Mouse (Mus musculus): ENCODE data around the gene Ccl17. TPM values are rescaled to one million over a fixed set of nuclear protein-coding genes. Genes with fewer than 3 reads are reported as not detected.

Gene Ccl17
- polyA plus RNA-seq, 1 experiment, result 0.94 TPM

- Histone ChIP-seq H3K4me3 (ENCODE audit: low read depth, low read length) (no peak overlapping the region), H3K27ac (ENCODE audit: insufficient read depth, low read depth, low read length) (peak overlapping the region; percentile 84), H3K36me3 (ENCODE audit: control insufficient read depth, insufficient read depth, low read length) (no peaks in the 10 kb centered on the region), H3K27me3 (ENCODE audit: control insufficient read depth, insufficient read depth, low read length) (no peaks in the 10 kb centered on the region), H3K4me1 (ENCODE audit: control insufficient read depth, insufficient read depth, insufficient read length, low read length) (peaks cover 34% of the 10 kb centered on the region)
- no peak for TF ChIP-seq POLR2A (IDR thresholded peaks at IDR 0.05; ENCODE audit: low read depth, low read length)
- no peak for TF ChIP-seq CTCF (IDR thresholded peaks at IDR 0.05; ENCODE audit: extremely low read depth, insufficient read length, insufficient replicate concordance, low read depth, low read length)
- WGBS, result 73% methylated on average over 10 of the region's 10 CpGs
Measured at GRCm38 (mm10) chr8:94789256-94789955, 20.8 kb upstream of the Ccl17 start.

- no peak overlapping the region for H3K4me3 ChIP-seq (ENCODE audit: low read depth, low read length)
- H3K27me3 ChIP-seq (ENCODE audit: control insufficient read depth, insufficient read depth, low read length), result no peaks in the 10 kb centered on the region
- H3K36me3 ChIP-seq (ENCODE audit: control insufficient read depth, insufficient read depth, low read length), result no peaks in the 10 kb centered on the region
- no peak overlapping the region for H3K27ac ChIP-seq (ENCODE audit: insufficient read depth, low read depth, low read length)
- H3K4me1 ChIP-seq (ENCODE audit: control insufficient read depth, insufficient read depth, insufficient read length, low read length), result peaks cover 6% of the 10 kb centered on the region; the same call in 1 of the 2 replicates
- TF ChIP-seq CTCF (IDR thresholded peaks at IDR 0.05; ENCODE audit: extremely low read depth, insufficient read length, insufficient replicate concordance, low read depth, low read length) (no peak), POLR2A (IDR thresholded peaks at IDR 0.05; ENCODE audit: low read depth, low read length) (no peak)
- WGBS, result 94% methylated on average over 4 of the region's 4 CpGs
Measured at GRCm38 (mm10) chr8:94794368-94794767, 15.9 kb upstream of the Ccl17 start.

- 89% methylated on average over 2 of the region's 2 CpGs for WGBS
- peaks cover 4% of the 10 kb centered on the region; the same call in 1 of the 2 replicates for H3K4me1 ChIP-seq (ENCODE audit: control insufficient read depth, insufficient read depth, insufficient read length, low read length)
- H3K27ac ChIP-seq (ENCODE audit: insufficient read depth, low read depth, low read length), result no peak overlapping the region
- TF ChIP-seq CTCF (IDR thresholded peaks at IDR 0.05; ENCODE audit: extremely low read depth, insufficient read length, insufficient replicate concordance, low read depth, low read length) (no peak), POLR2A (IDR thresholded peaks at IDR 0.05; ENCODE audit: low read depth, low read length) (no peak)
- H3K4me3 ChIP-seq (ENCODE audit: low read depth, low read length), result no peak overlapping the region
- no peaks in the 10 kb centered on the region for H3K27me3 ChIP-seq (ENCODE audit: control insufficient read depth, insufficient read depth, low read length)
- no peaks in the 10 kb centered on the region for H3K36me3 ChIP-seq (ENCODE audit: control insufficient read depth, insufficient read depth, low read length)
Measured at GRCm38 (mm10) chr8:94794782-94795181, 15.5 kb upstream of the Ccl17 start.

- H3K27me3 ChIP-seq (ENCODE audit: control insufficient read depth, insufficient read depth, low read length), result no peaks in the 10 kb centered on the region
- H3K27ac ChIP-seq (ENCODE audit: insufficient read depth, low read depth, low read length), result no peak overlapping the region
- TF ChIP-seq POLR2A (IDR thresholded peaks at IDR 0.05; ENCODE audit: low read depth, low read length), result no peak
- TF ChIP-seq CTCF (IDR thresholded peaks at IDR 0.05; ENCODE audit: extremely low read depth, insufficient read length, insufficient replicate concordance, low read depth, low read length), result no peak
- H3K36me3 ChIP-seq (ENCODE audit: control insufficient read depth, insufficient read depth, low read length), result no peaks in the 10 kb centered on the region
- WGBS, result 52% methylated on average over 7 of the region's 7 CpGs
- peaks cover 7% of the 10 kb centered on the region for H3K4me1 ChIP-seq (ENCODE audit: control insufficient read depth, insufficient read depth, insufficient read length, low read length)
- H3K4me3 ChIP-seq (ENCODE audit: low read depth, low read length), result no peak overlapping the region
Measured at GRCm38 (mm10) chr8:94800278-94800968, 9.8 kb upstream of the Ccl17 start.

- WGBS, result 32% methylated on average over 14 of the region's 14 CpGs
- Histone ChIP-seq H3K4me3 (ENCODE audit: low read depth, low read length) (no peak overlapping the region), H3K36me3 (ENCODE audit: control insufficient read depth, insufficient read depth, low read length) (no peaks in the 10 kb centered on the region), H3K27me3 (ENCODE audit: control insufficient read depth, insufficient read depth, low read length) (no peaks in the 10 kb centered on the region), H3K4me1 (ENCODE audit: control insufficient read depth, insufficient read depth, insufficient read length, low read length) (peaks cover 7% of the 10 kb centered on the region), H3K27ac (ENCODE audit: insufficient read depth, low read depth, low read length) (no peak overlapping the region)
- TF ChIP-seq POLR2A (IDR thresholded peaks at IDR 0.05; ENCODE audit: low read depth, low read length) (no peak), CTCF (IDR thresholded peaks at IDR 0.05; ENCODE audit: extremely low read depth, insufficient read length, insufficient replicate concordance, low read depth, low read length) (peak; percentile 47; the same call in 1 of the 2 replicates)
Measured at GRCm38 (mm10) chr8:94801293-94802095, 8.8 kb upstream of the Ccl17 start.

GRCm38 (mm10) chr8:94802375-94802774 lies 7.9 kb upstream of the Ccl17 start:
- H3K4me3 ChIP-seq (ENCODE audit: low read depth, low read length), result no peak overlapping the region
- no peaks in the 10 kb centered on the region for H3K36me3 ChIP-seq (ENCODE audit: control insufficient read depth, insufficient read depth, low read length)
- WGBS, result 68% methylated on average over 4 of the region's 4 CpGs
- TF ChIP-seq POLR2A (IDR thresholded peaks at IDR 0.05; ENCODE audit: low read depth, low read length) (no peak), CTCF (IDR thresholded peaks at IDR 0.05; ENCODE audit: extremely low read depth, insufficient read length, insufficient replicate concordance, low read depth, low read length) (no peak)
- no peak overlapping the region for H3K27ac ChIP-seq (ENCODE audit: insufficient read depth, low read depth, low read length)
- no peaks in the 10 kb centered on the region for H3K27me3 ChIP-seq (ENCODE audit: control insufficient read depth, insufficient read depth, low read length)
- H3K4me1 ChIP-seq (ENCODE audit: control insufficient read depth, insufficient read depth, insufficient read length, low read length), result peaks cover 7% of the 10 kb centered on the region

Measured in small intestine, adult 2 months (tissue).